Mouse (Mus musculus) hindbrain, postnatal 0 days (tissue): Measurements from ENCODE around the gene Nedd9. TPM values are rescaled to one million over a fixed set of nuclear protein-coding genes. Genes with fewer than 3 reads are reported as not detected.

Experiments
- ATAC-seq: fragments of 200-750 bp; cut with Nextera tagmentation; 2 replicates; pipeline ENCODE4 v1.8.0; 2017; ENCODE audit warnings: mild to moderate bottlenecking, moderate TSS enrichment, moderate library complexity
- DNase-seq: peaks from one replicate; pipeline ENCODE4 v3.0.0-alpha.2; 2015; ENCODE audit warnings: low spot score
- H3K27ac ChIP-seq: fragments of 300-500 bp; sonication (generic); 2 replicates; pipeline ENCODE4 v1.5.1; 2014; ENCODE audit warnings: mild to moderate bottlenecking
- H3K27me3 ChIP-seq: fragments of 300-500 bp; sonication (generic); 2 replicates; pipeline ENCODE4 v1.6.1; 2014; ENCODE audit warnings: low read length, mixed read lengths; ENCODE audit not compliant: insufficient read depth
- H3K36me3 ChIP-seq: fragments of 300-500 bp; sonication (generic); 2 replicates; pipeline ENCODE4 v1.6.1; 2014; ENCODE audit warnings: low read length, mixed read lengths; ENCODE audit not compliant: insufficient read depth
- H3K4me1 ChIP-seq: fragments of 300-500 bp; sonication (generic); 2 replicates; pipeline ENCODE4 v1.6.1; 2014; ENCODE audit warnings: antibody characterized with exemption, low read length, mixed read lengths; ENCODE audit not compliant: insufficient read depth
- H3K4me2 ChIP-seq: fragments of 300-500 bp; sonication (generic); 2 replicates; pipeline ENCODE4 v1.6.1; 2014; ENCODE audit warnings: low read depth, mild to moderate bottlenecking, low read length, moderate library complexity, mixed read lengths
- H3K4me3 ChIP-seq: fragments of 300-500 bp; sonication (generic); 2 replicates; pipeline ENCODE4 v1.5.1; 2014; ENCODE audit warnings: low read length
- H3K9ac ChIP-seq: fragments of 300-500 bp; sonication (generic); replicated peaks from 2 replicates; pipeline ENCODE4 v1.6.1; 2014; ENCODE audit warnings: mild to moderate bottlenecking, low read length, moderate library complexity, mixed read lengths
- H3K9me3 ChIP-seq: fragments of 300-500 bp; sonication (generic); 2 replicates; pipeline ENCODE4 v1.6.1; 2016; ENCODE audit warnings: low read length, mixed read lengths
- CTCF ChIP-seq: IDR thresholded peaks from 2 replicates; pipeline ENCODE4 v1.5.1; 2016; ENCODE audit warnings: antibody characterized with exemption, control low read depth, low read depth
- WGBS: fragments of 180-500 bp; shearing (Covaris S2); extraction: QIAGEN DNeasy Blood & Tissue Kit; methylation state at CpG from one replicate; pipeline ENCODE4 v1.1.7; 2014; 5-methylcytosine and 5-hydroxymethylcytosine counted together
- polyA plus RNA-seq: library from polyadenylated mRNA; unstranded; fragments of >200 nt; fragmentation: Nextera tagmentation; extraction: Ambion mirVana; gene quantifications from 2 replicates; pipeline ENCODE4 v1.2.1, GENCODE M21; 2015
- total RNA-seq: library from RNA; depleted of rRNA; stranded (reverse); fragments of >200 nt; gene quantifications from 2 replicates; pipeline ENCODE4 v1.2.3, GENCODE M21; 2014

Nedd9 gene
- total and polyA plus RNA-seq, 2 experiments from 2014 or later = 12.2 to 26.5 TPM

- 66% methylated on average over 7 of the region's 7 CpGs for WGBS
- Histone ChIP-seq H3K4me2 (no peak overlapping the region), H3K9ac (no peak overlapping the region), H3K4me3 (no peak overlapping the region), H3K36me3 (no peaks in the 10 kb centered on the region), H3K27ac (no peak overlapping the region), H3K4me1 (no peaks in the 10 kb centered on the region), H3K9me3 (no peaks in the 10 kb centered on the region), H3K27me3 (no peaks in the 10 kb centered on the region)
- ATAC-seq (no peak), DNase-seq (no peak)
- no peak for TF ChIP-seq CTCF
These were observed 29.9 kb downstream of the Nedd9 start for GRCm38 (mm10) chr13:41457030-41457797.

GRCm38 (mm10) chr13:41456292-41457029 is 30.7 kb downstream of the Nedd9 start:
- DNase-seq (no peak), ATAC-seq (no peak)
- H3K9ac ChIP-seq = no peak overlapping the region
- no peaks in the 10 kb centered on the region for H3K9me3 ChIP-seq
- no peak overlapping the region for H3K4me2 ChIP-seq
- WGBS = 74% methylated on average over 14 of the region's 14 CpGs
- no peaks in the 10 kb centered on the region for H3K36me3 ChIP-seq
- H3K4me3 ChIP-seq = no peak overlapping the region
- no peak overlapping the region for H3K27ac ChIP-seq
- H3K27me3 ChIP-seq = no peaks in the 10 kb centered on the region
- no peaks in the 10 kb centered on the region for H3K4me1 ChIP-seq
- TF ChIP-seq CTCF = no peak

- H3K4me3 ChIP-seq = no peak overlapping the region
- TF ChIP-seq CTCF = no peak
- no peak overlapping the region for H3K9ac ChIP-seq
- H3K27me3 ChIP-seq = no peaks in the 10 kb centered on the region
- H3K36me3 ChIP-seq = no peaks in the 10 kb centered on the region
- no peak for DNase-seq
- ATAC-seq = no peak
- H3K27ac ChIP-seq = no peak overlapping the region
- H3K4me1 ChIP-seq = no peaks in the 10 kb centered on the region
- no peak overlapping the region for H3K4me2 ChIP-seq
- 80% methylated on average over 15 of the region's 15 CpGs for WGBS
- no peaks in the 10 kb centered on the region for H3K9me3 ChIP-seq
These were observed 33.7 kb downstream of the Nedd9 start for GRCm38 (mm10) chr13:41453227-41454193.

- H3K4me3 ChIP-seq = no peak overlapping the region
- whole genome bisulfite sequencing = 80% methylated on average over 6 of the region's 6 CpGs
- no peak for TF ChIP-seq CTCF
- no peak overlapping the region for H3K27ac ChIP-seq
- no peak overlapping the region for H3K9ac ChIP-seq
- no peaks in the 10 kb centered on the region for H3K27me3 ChIP-seq
- ATAC-seq = no peak
- no peaks in the 10 kb centered on the region for H3K36me3 ChIP-seq
- no peak overlapping the region for H3K4me2 ChIP-seq
- H3K9me3 ChIP-seq = no peaks in the 10 kb centered on the region
- no peaks in the 10 kb centered on the region for H3K4me1 ChIP-seq
- DNase-seq = no peak
These were observed 36.3 kb downstream of the Nedd9 start for GRCm38 (mm10) chr13:41450821-41451220.

- Histone ChIP-seq H3K9ac (no peak overlapping the region), H3K27me3 (no peaks in the 10 kb centered on the region), H3K27ac (no peak overlapping the region), H3K4me1 (no peaks in the 10 kb centered on the region), H3K9me3 (no peaks in the 10 kb centered on the region), H3K4me2 (no peak overlapping the region), H3K4me3 (no peak overlapping the region), H3K36me3 (no peaks in the 10 kb centered on the region)
- no peak for TF ChIP-seq CTCF
- 73% methylated on average over 2 of the region's 2 CpGs for WGBS
- ATAC-seq (no peak), DNase-seq (no peak)
These were observed 38.0 kb downstream of the Nedd9 start for GRCm38 (mm10) chr13:41449211-41449610.

- Histone ChIP-seq H3K9ac (no peak overlapping the region), H3K27me3 (no peaks in the 10 kb centered on the region), H3K4me3 (no peak overlapping the region), H3K27ac (no peak overlapping the region), H3K4me2 (no peak overlapping the region), H3K9me3 (no peaks in the 10 kb centered on the region), H3K36me3 (no peaks in the 10 kb centered on the region), H3K4me1 (no peaks in the 10 kb centered on the region)
- no peak for ATAC-seq
- WGBS = 69% methylated on average over 6 of the region's 6 CpGs
- DNase-seq = no peak
- peak; percentile 19 for TF ChIP-seq CTCF
These were observed 40.0 kb downstream of the Nedd9 start for GRCm38 (mm10) chr13:41447209-41447608.
